Mouse (Mus musculus) cerebellum, adult 2 months (tissue): ENCODE data around the gene Trim46.

Experiments used
- CTCF ChIP-seq: fragments of 200-500 bp; IDR thresholded peaks from 2 replicates; pipeline ENCODE4 v1.5.1; 2011; ENCODE audit warnings: low read depth, mild to moderate bottlenecking, control low read depth, low read length, moderate library complexity, borderline replicate concordance; ENCODE audit not compliant: insufficient read depth
- POLR2A ChIP-seq: fragments of 200-500 bp; IDR thresholded peaks from 2 replicates; pipeline ENCODE4 v1.6.1; 2011; ENCODE audit warnings: low read length, control low read depth, borderline replicate concordance; ENCODE audit not compliant: insufficient read depth

DNA sequence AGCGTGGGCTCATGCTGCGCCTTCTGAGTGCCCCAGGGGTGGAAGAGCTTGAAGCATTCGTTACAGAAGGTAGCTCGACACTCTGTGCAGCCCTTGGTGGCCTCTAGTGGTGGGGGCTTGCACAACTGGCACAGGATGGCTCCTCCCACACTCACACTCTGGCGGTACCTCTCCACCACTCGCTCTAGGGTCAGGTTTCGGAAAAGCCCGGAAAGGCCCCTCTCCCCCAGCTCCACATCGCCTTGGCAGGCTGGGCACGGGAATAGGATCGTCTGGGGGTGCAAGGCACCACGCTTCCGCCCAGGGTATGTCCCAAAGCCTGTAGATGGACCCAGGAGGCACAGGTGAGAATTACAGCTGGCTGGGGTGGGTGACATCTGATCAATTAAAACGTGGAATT is 2.5 kb downstream of the Trim46 start:
- no peak for TF ChIP-seq POLR2A
- TF ChIP-seq CTCF, result no peak
